Mouse (Mus musculus): ENCODE results near the gene L2hgdh. TPM values are rescaled to one million over a fixed set of nuclear protein-coding genes. Genes with fewer than 3 reads are reported as not detected.

Gene L2hgdh
- total RNA-seq (2014; fragmentation: Nextera tagmentation) (10.1 and 12.9 TPM in 2 replicates), total RNA-seq (2017) (18.4 and 21.2 TPM in 2 replicates), polyA plus RNA-seq (2012) (1.9 and 2.2 TPM in 2 replicates)

- TF ChIP-seq TAL1 (conservative IDR thresholded peaks at IDR 0.05; ENCODE audit: low read depth, low read length) (no peak), CTCF (IDR thresholded peaks at IDR 0.05; ENCODE audit: low read depth, low read length) (no peak), POLR2AphosphoS5 (IDR thresholded peaks at IDR 0.05; ENCODE audit: insufficient replicate concordance, low read depth, low read length) (no peak), GATA2 (IDR thresholded peaks at IDR 0.05; ENCODE audit: borderline replicate concordance, low read depth, low read length) (no peak), GATA1 (IDR thresholded peaks at IDR 0.05; ENCODE audit: borderline replicate concordance, low read length) (no peak)
- DNase-seq (ENCODE audit: low spot score) (peak; percentile 98), ATAC-seq (ENCODE audit: extremely low read depth, insufficient number of reproducible peaks, low FRiP score, poor library complexity, severe bottlenecking) (peak; percentile 91)
- H3K4me3 ChIP-seq (ENCODE audit: low read depth, low read length), result peak within 1 kb of the TSS; percentile 81
- peaks cover 40% of the 10 kb centered on the region for H3K36me3 ChIP-seq (replicated peaks)
- H3K27me3 ChIP-seq (ENCODE audit: insufficient read depth, low read length), result no peaks in the 10 kb centered on the region
- peaks cover 27% of the 10 kb centered on the region for H3K4me1 ChIP-seq (ENCODE audit: insufficient read depth, low read depth, low read length)
- peaks cover 1% of the 10 kb centered on the region for H3K9me3 ChIP-seq (replicated peaks)
These were observed at the start of gene L2hgdh, which contains the start of gene Atp5s for GRCm38 (mm10) chr12:69724711-69725460. Gene L2hgdh (minus strand): TSS chr12:69724873. Gene Atp5s (plus strand): TSS chr12:69724950.

DNA sequence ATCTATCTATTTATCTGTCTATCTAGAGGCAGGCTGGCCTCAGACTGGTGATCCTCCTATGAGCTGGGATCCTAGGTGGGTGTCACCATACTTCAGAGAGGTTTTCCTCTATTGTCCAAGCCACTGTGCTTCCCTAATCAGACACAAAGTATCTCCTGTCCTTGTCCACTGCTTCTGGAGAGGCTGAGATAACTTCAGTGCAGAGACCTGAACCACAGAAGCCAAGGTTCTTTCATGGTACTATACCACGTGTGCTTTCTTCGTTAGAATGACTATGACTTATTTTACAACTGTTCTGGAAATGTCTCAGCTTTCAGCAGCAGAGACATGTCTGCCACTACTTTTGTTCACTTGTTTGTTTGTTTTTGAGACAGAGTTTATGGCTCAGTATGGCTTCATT lies 44.2 kb upstream of the L2hgdh start:
- no peak overlapping the region for H3K4me3 ChIP-seq (ENCODE audit: low read depth, low read length)
- TF ChIP-seq TAL1 (conservative IDR thresholded peaks at IDR 0.05; ENCODE audit: low read depth, low read length), result no peak
- no peak for TF ChIP-seq CTCF (IDR thresholded peaks at IDR 0.05; ENCODE audit: low read depth, low read length)
- TF ChIP-seq GATA2 (IDR thresholded peaks at IDR 0.05; ENCODE audit: borderline replicate concordance, low read depth, low read length), result no peak
- TF ChIP-seq GATA1 (IDR thresholded peaks at IDR 0.05; ENCODE audit: borderline replicate concordance, low read length), result no peak
- TF ChIP-seq POLR2AphosphoS5 (IDR thresholded peaks at IDR 0.05; ENCODE audit: insufficient replicate concordance, low read depth, low read length), result no peak
- peaks cover 2% of the 10 kb centered on the region; the same call in 1 of the 2 replicates for H3K9me3 ChIP-seq (replicated peaks)
- H3K27me3 ChIP-seq (ENCODE audit: insufficient read depth, low read length), result peaks cover 38% of the 10 kb centered on the region
- DNase-seq (ENCODE audit: low spot score), result no peak
- H3K36me3 ChIP-seq (replicated peaks), result no peaks in the 10 kb centered on the region
- peaks cover 32% of the 10 kb centered on the region for H3K4me1 ChIP-seq (ENCODE audit: insufficient read depth, low read depth, low read length)
- no peak for ATAC-seq (ENCODE audit: extremely low read depth, insufficient number of reproducible peaks, low FRiP score, poor library complexity, severe bottlenecking)

DNA sequence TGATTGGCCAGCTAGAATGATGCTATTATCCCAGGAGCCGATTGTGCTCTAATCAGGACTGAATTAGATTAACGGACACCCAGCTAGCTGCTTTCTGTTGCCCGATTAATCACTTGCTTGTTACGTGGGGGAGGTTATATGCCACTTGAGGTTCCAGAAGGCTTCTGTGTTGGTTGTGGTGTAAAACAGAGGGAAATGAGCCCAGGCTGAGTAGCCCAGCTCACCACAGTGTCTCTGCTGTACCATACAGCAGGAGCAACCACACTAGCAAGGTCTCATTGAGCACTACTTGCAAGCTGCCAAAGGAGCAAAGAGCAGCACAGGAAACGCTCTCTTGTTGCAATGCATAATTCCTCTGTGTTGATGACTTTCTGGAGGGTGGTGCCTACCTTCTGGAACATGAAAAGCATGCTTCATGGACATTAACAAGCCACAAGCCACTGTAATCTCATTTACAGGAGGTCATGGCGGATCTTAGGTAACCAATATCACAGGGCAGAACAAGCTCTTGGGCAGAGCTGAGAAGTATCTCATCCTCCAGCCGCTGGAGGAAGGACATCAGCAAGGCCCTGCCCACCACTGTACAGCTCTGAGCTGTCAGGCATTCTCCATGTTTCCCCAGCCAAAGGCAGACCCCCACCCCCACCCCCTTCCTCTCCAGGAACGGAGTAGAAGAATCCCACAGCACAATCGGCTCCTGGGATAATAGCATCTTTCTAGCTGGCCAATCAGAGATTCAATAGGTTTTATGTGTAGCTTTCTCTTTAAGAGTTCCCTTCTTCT lies 43.0 kb upstream of the L2hgdh start:
- Histone ChIP-seq H3K27me3 (ENCODE audit: insufficient read depth, low read length) (peaks cover 31% of the 10 kb centered on the region), H3K36me3 (replicated peaks) (no peaks in the 10 kb centered on the region), H3K9me3 (replicated peaks) (peaks cover 2% of the 10 kb centered on the region; the same call in 1 of the 2 replicates), H3K4me3 (ENCODE audit: low read depth, low read length) (no peak overlapping the region), H3K4me1 (ENCODE audit: insufficient read depth, low read depth, low read length) (peaks cover 39% of the 10 kb centered on the region)
- ATAC-seq (ENCODE audit: extremely low read depth, insufficient number of reproducible peaks, low FRiP score, poor library complexity, severe bottlenecking) (no peak), DNase-seq (ENCODE audit: low spot score) (no peak)
- TF ChIP-seq TAL1 (conservative IDR thresholded peaks at IDR 0.05; ENCODE audit: low read depth, low read length), result no peak
- TF ChIP-seq CTCF (IDR thresholded peaks at IDR 0.05; ENCODE audit: low read depth, low read length), result no peak
- TF ChIP-seq POLR2AphosphoS5 (IDR thresholded peaks at IDR 0.05; ENCODE audit: insufficient replicate concordance, low read depth, low read length), result no peak
- TF ChIP-seq GATA2 (IDR thresholded peaks at IDR 0.05; ENCODE audit: borderline replicate concordance, low read depth, low read length), result no peak
- TF ChIP-seq GATA1 (IDR thresholded peaks at IDR 0.05; ENCODE audit: borderline replicate concordance, low read length), result no peak

- Histone ChIP-seq H3K4me1 (ENCODE audit: insufficient read depth, low read depth, low read length) (peaks cover 39% of the 10 kb centered on the region), H3K27me3 (ENCODE audit: insufficient read depth, low read length) (peaks cover 21% of the 10 kb centered on the region), H3K36me3 (replicated peaks) (no peaks in the 10 kb centered on the region), H3K4me3 (ENCODE audit: low read depth, low read length) (no peak overlapping the region), H3K9me3 (replicated peaks) (peaks cover 2% of the 10 kb centered on the region; the same call in 1 of the 2 replicates)
- DNase-seq (ENCODE audit: low spot score) (no peak), ATAC-seq (ENCODE audit: extremely low read depth, insufficient number of reproducible peaks, low FRiP score, poor library complexity, severe bottlenecking) (no peak)
- TF ChIP-seq GATA1 (IDR thresholded peaks at IDR 0.05; ENCODE audit: borderline replicate concordance, low read length), result no peak
- TF ChIP-seq POLR2AphosphoS5 (IDR thresholded peaks at IDR 0.05; ENCODE audit: insufficient replicate concordance, low read depth, low read length), result no peak
- no peak for TF ChIP-seq TAL1 (conservative IDR thresholded peaks at IDR 0.05; ENCODE audit: low read depth, low read length)
- TF ChIP-seq GATA2 (IDR thresholded peaks at IDR 0.05; ENCODE audit: borderline replicate concordance, low read depth, low read length), result no peak
- TF ChIP-seq CTCF (IDR thresholded peaks at IDR 0.05; ENCODE audit: low read depth, low read length), result no peak
These were observed 41.7 kb upstream of the L2hgdh start for GRCm38 (mm10) chr12:69766185-69766904.

GRCm38 (mm10) chr12:69765543-69765942 lies 40.9 kb upstream of the L2hgdh start:
- Histone ChIP-seq H3K36me3 (replicated peaks) (no peaks in the 10 kb centered on the region), H3K4me3 (ENCODE audit: low read depth, low read length) (no peak overlapping the region), H3K4me1 (ENCODE audit: insufficient read depth, low read depth, low read length) (peaks cover 47% of the 10 kb centered on the region), H3K27me3 (ENCODE audit: insufficient read depth, low read length) (peaks cover 21% of the 10 kb centered on the region), H3K9me3 (replicated peaks) (peaks cover 2% of the 10 kb centered on the region; the same call in 1 of the 2 replicates)
- DNase-seq (ENCODE audit: low spot score) (no peak), ATAC-seq (ENCODE audit: extremely low read depth, insufficient number of reproducible peaks, low FRiP score, poor library complexity, severe bottlenecking) (no peak)
- no peak for TF ChIP-seq POLR2AphosphoS5 (IDR thresholded peaks at IDR 0.05; ENCODE audit: insufficient replicate concordance, low read depth, low read length)
- TF ChIP-seq CTCF (IDR thresholded peaks at IDR 0.05; ENCODE audit: low read depth, low read length), result no peak
- no peak for TF ChIP-seq GATA1 (IDR thresholded peaks at IDR 0.05; ENCODE audit: borderline replicate concordance, low read length)
- TF ChIP-seq TAL1 (conservative IDR thresholded peaks at IDR 0.05; ENCODE audit: low read depth, low read length), result no peak
- TF ChIP-seq GATA2 (IDR thresholded peaks at IDR 0.05; ENCODE audit: borderline replicate concordance, low read depth, low read length), result no peak

All from G1E (cell line).